Mouse (Mus musculus) embryonic fibroblast, embryonic 13.5 days (primary cell): ENCODE data around the gene Slc13a5. TPM values are rescaled to one million over a fixed set of nuclear protein-coding genes. Genes with fewer than 3 reads are reported as not detected.

Experiments
- H3K27ac ChIP-seq: 2 replicates; pipeline ENCODE4 v1.5.1; 2012; ENCODE audit warnings: low read length, control low read depth, inconsistent platforms; ENCODE audit not compliant: insufficient read depth
- H3K4me1 ChIP-seq: 2 replicates; pipeline ENCODE4 v1.6.1; 2011; ENCODE audit warnings: low read length; ENCODE audit not compliant: control insufficient read depth, insufficient read depth
- H3K4me3 ChIP-seq: 2 replicates; pipeline ENCODE4 v1.5.1; 2011; ENCODE audit warnings: mild to moderate bottlenecking, control low read depth, low read length; ENCODE audit not compliant: insufficient read depth
- CTCF ChIP-seq: IDR thresholded peaks from 2 replicates; pipeline ENCODE4 v1.5.1; 2011; ENCODE audit warnings: mild to moderate bottlenecking, control low read depth, low read length, moderate library complexity, borderline replicate concordance; ENCODE audit not compliant: insufficient read depth
- POLR2A ChIP-seq: IDR thresholded peaks from 2 replicates; pipeline ENCODE4 v1.6.1; 2011; ENCODE audit warnings: low read depth, mild to moderate bottlenecking, control low read depth, low read length, moderate library complexity
- polyA plus RNA-seq: library from polyadenylated mRNA; stranded (reverse); fragments of >200 nt; gene quantifications from 2 replicates; pipeline ENCODE4 v1.2.4, GENCODE M21; 2011; ENCODE audit warnings: low read depth; ENCODE audit not compliant: missing spikeins, insufficient read length

The Slc13a5 gene
- polyA plus RNA-seq, 1 experiment, result 0.74 TPM

DNA sequence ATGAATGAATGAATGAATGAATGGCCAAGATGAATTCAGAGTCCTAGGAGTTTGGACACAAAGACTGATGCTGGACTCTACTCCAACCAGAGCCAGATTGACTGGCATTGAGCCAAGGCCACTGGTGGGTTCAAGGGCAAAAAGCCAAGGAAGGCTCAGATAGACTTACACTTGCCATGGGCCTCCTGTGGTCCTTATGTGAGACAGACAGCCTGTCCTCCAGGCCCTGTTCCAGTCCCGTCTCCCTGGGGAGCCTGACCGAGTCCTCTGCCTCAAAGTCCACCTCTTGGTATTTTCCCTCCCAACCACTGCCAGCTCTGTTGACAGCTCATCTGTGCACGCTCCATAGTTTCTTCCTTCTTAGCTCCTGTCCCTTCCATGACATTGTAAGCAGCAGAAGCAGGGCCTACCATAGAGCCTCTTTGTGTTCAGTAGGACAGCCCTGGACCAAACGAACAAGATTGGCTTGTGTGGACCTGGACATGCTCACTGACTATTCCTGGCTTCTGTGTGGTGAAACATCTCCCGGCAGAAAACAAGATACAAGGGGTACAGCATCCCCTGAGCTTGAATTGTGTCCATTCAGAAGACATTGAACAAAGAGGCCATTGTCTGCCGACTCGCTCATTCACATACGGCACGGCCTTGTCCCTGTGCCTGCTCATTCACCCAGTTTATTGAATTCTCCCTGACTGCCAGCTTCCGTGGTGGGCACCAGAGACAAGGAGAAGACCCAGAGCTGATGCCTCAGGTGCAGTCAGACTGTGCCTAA, 40.8 kb downstream of the Slc13a5 start:
- no peak overlapping the region for H3K27ac ChIP-seq
- TF ChIP-seq CTCF (no peak), POLR2A (no peak)

DNA sequence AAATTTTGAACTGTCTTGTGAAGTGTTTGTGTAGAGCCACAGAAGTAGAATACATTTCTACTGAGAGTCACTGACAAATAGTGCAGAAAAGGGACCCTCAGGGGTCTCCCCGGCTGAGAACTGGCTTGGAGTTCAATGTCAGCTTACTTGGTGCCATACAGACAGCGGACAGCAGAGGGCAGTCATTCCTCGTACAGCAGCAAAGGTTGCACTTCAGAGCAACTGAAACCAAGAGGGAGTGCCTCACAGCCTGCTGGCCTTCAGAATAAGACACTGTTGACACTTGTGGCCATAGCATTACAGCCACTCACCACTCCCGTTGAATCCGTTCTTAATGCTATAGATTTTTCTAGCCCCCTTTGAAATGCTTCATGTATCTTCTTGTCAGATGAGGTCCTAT, 42.2 kb downstream of the Slc13a5 start:
- no peaks in the 10 kb centered on the region for H3K4me1 ChIP-seq
- H3K4me3 ChIP-seq, result no peak overlapping the region
- no peak for TF ChIP-seq POLR2A
- TF ChIP-seq CTCF, result peak; percentile 98
- no peak overlapping the region for H3K27ac ChIP-seq

More for the DNA sequence above, 40.8 kb downstream of the Slc13a5 start:
- Histone ChIP-seq H3K4me3 (no peak overlapping the region), H3K4me1 (no peaks in the 10 kb centered on the region)

DNA sequence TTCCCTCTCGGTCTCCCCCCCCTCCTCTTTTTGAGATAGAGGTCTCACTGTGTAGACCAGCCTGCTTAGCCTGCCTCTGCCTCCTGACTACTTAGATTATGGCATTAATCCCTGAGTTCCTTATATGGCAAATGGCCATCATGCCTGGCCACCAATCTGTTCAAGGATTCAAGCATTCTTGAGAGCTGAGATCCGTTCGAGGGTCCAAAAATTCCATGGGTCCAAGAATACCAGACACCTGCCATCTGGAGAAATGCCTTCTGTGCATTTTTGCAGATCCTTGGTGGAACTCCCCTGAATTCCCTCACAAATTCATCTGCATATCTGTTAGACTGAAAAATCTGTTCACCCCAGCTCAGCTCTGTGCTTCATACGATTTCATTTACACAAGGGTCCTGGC, 43.6 kb downstream of the Slc13a5 start:
- TF ChIP-seq CTCF (no peak), POLR2A (no peak)
- Histone ChIP-seq H3K4me3 (no peak overlapping the region), H3K27ac (no peak overlapping the region), H3K4me1 (no peaks in the 10 kb centered on the region)

DNA sequence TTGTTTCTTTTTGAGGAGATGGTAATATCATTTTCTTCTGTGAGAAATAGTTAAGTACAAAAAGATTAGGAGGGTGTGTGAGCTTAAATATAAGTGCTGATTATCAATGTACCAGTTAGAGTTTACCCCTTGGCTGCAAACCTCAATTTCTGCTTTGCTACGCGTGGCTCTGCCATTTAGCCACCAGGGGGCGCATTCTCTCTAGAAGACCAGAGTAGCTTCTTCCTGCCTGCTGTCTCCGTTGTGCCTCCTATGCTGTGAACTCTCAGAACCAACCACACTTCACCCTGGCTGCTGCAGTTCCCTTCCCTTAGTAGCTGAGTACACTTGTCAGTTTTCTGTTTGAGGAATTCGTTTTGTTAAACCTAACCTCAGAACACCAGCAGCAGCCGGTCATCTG, 45.7 kb downstream of the Slc13a5 start:
- Histone ChIP-seq H3K4me3 (no peak overlapping the region), H3K4me1 (no peaks in the 10 kb centered on the region; the same call in 1 of the 2 replicates), H3K27ac (no peak overlapping the region)
- TF ChIP-seq CTCF (peak; percentile 74), POLR2A (no peak)

DNA sequence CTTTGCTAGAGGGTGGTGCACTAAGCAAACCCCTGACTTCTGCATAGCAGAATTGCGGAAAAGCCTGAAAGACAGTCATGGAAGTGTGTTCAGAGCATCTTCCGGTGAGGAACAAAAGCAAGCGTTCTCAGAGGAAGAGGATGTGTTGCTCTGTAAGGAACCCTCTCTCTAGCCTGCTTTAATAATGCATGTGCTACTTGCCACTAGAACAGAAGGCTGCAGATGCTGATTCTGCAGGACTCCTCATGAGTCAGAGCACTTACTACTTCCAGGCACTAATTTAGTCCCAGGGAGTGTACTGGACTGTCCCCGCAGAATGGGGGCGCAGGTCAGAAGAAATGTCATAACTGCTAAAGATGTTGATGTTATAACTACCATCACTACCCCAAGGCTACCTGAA, 49.9 kb downstream of the Slc13a5 start:
- H3K27ac ChIP-seq, result no peak overlapping the region
- H3K4me3 ChIP-seq, result no peak overlapping the region
- TF ChIP-seq POLR2A (no peak), CTCF (no peak)
- H3K4me1 ChIP-seq, result no peaks in the 10 kb centered on the region; the same call in 1 of the 2 replicates

GRCm38 (mm10) chr11:72215410-72215797, 51.6 kb downstream of the Slc13a5 start, which contains the start of gene Med31:
Gene Med31, minus strand, starts transcription at chr11:72215592.
- peak within 1 kb of the TSS; percentile 83 for H3K4me3 ChIP-seq
- no peaks in the 10 kb centered on the region; the same call in 1 of the 2 replicates for H3K4me1 ChIP-seq
- peak; percentile 50; the same call in 1 of the 2 replicates for TF ChIP-seq POLR2A
- TF ChIP-seq CTCF, result no peak
- no peak within 1 kb of the TSS for H3K27ac ChIP-seq

- TF ChIP-seq CTCF, result no peak
- peak; percentile 77 for TF ChIP-seq POLR2A
- Histone ChIP-seq H3K4me3 (peak overlapping the region; percentile 83), H3K4me1 (no peaks in the 10 kb centered on the region; the same call in 1 of the 2 replicates), H3K27ac (no peak overlapping the region)
Observed at GRCm38 (mm10) chr11:72214591-72215409, 52.2 kb downstream of the Slc13a5 start.

- no peak for TF ChIP-seq POLR2A
- TF ChIP-seq CTCF, result no peak
- Histone ChIP-seq H3K4me3 (peak overlapping the region; percentile 96), H3K4me1 (no peaks in the 10 kb centered on the region), H3K27ac (no peak overlapping the region)
Observed at GRCm38 (mm10) chr11:72207834-72208377, 59.1 kb downstream of the Slc13a5 start.

DNA sequence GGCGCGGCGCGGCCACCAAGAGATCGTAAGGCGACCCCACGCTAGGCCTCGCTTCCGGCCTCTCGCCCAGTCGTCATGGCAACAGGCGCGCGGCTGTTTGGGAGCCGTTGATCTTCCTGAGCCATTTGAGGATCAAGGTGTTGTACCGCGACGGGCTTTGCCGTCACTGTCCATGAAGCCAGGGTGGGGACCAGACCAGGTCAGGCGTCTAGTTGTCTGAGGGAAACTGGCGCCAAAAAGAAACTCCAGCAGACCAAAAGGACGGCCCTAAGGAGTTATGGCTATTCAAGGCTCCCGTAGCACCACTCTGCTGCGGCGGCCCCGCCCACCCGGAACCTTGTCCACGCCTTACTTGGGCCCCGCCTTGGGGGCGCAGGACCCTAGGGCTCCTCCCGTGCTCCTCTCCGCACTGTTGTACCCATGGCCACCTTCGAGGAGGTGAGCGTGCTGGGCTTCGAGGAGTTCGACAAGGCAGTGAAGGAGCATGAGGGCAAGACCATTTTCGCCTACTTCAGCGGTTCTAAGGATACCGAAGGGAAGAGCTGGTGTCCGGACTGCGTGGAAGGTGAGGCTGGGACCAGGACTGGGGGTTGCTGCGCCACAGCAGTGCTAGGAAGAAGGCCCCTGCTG, 59.7 kb downstream of the Slc13a5 start, which contains the start of the genes 4933427D14Rik and Txndc17:
TSS of gene 4933427D14Rik (minus strand) at position 256 of the 630 bp plus-strand sequence.
TSS of gene Txndc17 (plus strand) at position 344 of the 630 bp plus-strand sequence.
- Histone ChIP-seq H3K4me1 (no peaks in the 10 kb centered on the region), H3K27ac (no peak within 1 kb of the TSS), H3K4me3 (peak within 1 kb of the TSS; percentile 96)
- TF ChIP-seq POLR2A (peak; percentile 98), CTCF (no peak)
